Mouse (Mus musculus): ENCODE measurements around the gene Tiam1. TPM values are rescaled to one million over a fixed set of nuclear protein-coding genes. Genes with fewer than 3 reads are reported as not detected.

Gene Tiam1
- total RNA-seq, 2 experiments from 2014 or later: 6.4 to 7.1 TPM

DNA sequence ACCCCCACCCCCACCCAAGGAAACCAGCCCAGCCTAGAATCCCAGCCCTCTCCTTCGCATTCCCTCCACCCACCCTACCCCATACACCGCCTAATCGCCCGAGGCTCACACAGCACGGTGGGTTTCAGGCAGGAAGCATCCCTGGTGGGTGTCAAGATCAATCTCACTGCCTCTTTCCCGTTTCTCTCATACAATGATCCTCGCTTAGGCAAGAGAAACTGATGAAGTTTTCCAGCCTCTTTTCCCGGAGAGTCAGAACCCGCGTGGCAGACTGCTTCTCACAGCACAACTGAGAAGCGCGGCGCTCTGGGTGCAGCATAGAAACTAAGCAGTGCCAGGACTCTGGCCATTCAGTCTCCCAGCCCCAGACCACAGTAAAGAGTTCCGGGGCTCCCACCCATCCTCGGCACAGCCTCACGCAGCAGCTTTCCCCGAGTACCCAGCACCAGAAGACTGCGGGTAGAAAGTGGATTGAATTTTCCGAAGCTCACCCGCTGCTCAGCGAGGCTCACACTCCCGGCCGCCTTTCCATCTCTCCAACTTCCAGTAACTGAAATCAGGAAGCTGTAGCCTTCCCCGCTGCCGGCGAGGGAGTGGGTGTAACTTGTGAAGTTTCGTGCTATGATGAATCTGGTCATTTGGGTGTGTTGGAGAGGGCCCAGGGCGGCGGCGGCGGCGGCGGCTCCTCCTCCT, 183.2 kb downstream of the Tiam1 start:
- no peak for TF ChIP-seq CTCF (IDR thresholded peaks at IDR 0.05)
- Histone ChIP-seq H3K27ac (peak overlapping the region; percentile 63), H3K4me3 (peak overlapping the region; percentile 70)
- intact Hi-C loops (cut with DNase I): no loop called here
- peak; percentile 77 for DNase-seq

DNA sequence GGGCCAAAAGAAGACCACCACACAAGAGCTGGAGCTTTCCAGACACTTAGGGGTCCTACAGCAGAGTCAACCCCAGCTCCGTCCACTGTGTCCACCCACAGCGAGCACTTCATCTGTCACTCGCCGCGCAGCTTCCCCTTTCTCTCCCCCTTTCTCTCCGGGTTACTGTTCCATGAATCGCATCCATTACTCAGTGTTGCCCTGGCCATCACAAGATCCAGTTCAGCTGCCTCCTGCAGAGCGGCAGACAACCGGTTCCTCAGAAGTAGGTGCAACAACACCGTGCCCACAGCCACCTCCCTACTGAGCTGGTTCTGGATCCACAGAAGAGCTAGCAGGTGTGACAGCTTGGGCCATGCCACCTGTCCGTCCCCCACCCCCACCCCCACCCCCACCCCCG, 184.6 kb downstream of the Tiam1 start:
- DNase-seq: no peak
- intact Hi-C loops (cut with DNase I): no loop called here
- Histone ChIP-seq H3K27ac (no peak overlapping the region), H3K4me3 (peak overlapping the region; percentile 15; the same call in 1 of the 2 replicates)
- TF ChIP-seq CTCF (IDR thresholded peaks at IDR 0.05): no peak

DNA sequence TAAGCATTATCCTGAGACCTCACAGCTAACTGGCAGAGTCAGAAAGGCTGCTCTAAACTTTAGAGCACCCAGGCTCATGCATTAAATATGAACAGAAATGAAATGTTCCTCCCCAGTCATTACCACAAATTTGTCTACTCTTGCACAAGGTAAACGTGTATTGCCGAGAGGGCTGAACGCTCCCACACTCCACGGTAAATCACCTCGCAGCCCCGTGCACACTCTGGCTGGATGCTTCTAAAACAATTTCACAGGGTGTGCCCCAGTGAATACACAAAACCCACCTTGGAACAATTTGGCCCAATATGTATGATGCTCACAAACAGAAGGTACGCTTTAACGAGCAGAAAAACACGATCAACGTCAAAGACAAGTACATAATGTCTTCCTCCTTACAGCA, 185.5 kb downstream of the Tiam1 start:
- Histone ChIP-seq H3K4me3 (no peak overlapping the region), H3K27ac (no peak overlapping the region)
- intact Hi-C loops (cut with DNase I): no loop called here
- DNase-seq: no peak
- TF ChIP-seq CTCF (IDR thresholded peaks at IDR 0.05): no peak

DNA sequence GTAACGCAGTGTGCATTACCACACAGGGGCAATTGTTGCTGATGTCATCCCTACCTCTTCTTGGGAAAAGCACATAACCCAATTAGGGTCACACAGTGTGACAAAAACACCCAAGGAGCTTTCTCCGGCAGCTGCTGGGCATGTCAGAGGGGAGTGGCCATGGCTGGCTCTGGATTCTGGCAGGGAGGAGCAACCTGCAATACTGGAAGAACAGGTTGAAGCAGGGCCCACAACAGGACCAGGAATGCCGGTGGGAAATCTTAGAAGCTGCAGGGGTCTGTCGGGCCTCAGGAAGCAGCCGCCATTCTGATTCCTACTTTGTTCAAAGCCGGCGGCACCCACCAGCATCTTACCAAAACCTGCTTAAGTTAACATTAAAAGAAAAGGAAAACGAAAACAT, 189.0 kb downstream of the Tiam1 start:
- no peak for DNase-seq
- no peak overlapping the region for H3K4me3 ChIP-seq
- intact Hi-C loops (cut with DNase I): no loop called here
- TF ChIP-seq CTCF (IDR thresholded peaks at IDR 0.05): no peak
- no peak overlapping the region for H3K27ac ChIP-seq

DNA sequence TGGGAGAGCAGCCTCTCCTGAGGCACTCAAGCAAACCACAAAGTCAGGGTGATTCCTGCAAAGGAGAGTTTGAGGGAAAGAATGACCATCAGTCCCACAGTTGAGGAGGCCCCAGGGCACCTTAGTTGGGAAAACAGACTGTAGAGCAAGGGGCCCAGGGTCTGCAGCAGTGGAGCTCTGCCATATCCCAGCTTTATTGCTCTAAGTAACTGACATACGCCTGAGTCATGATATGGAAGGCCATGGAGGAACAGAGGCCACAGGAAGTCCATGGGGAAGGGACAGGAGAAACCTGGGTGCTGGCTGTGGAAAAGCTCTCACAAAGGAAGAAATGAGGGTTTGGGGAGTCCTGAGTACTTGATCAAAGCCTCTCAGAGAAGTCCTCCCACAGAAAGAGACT, 189.5 kb downstream of the Tiam1 start:
- TF ChIP-seq CTCF (IDR thresholded peaks at IDR 0.05): no peak
- DNase-seq: no peak
- Histone ChIP-seq H3K4me3 (no peak overlapping the region), H3K27ac (no peak overlapping the region)
- intact Hi-C loops (cut with DNase I): no loop called here

DNA sequence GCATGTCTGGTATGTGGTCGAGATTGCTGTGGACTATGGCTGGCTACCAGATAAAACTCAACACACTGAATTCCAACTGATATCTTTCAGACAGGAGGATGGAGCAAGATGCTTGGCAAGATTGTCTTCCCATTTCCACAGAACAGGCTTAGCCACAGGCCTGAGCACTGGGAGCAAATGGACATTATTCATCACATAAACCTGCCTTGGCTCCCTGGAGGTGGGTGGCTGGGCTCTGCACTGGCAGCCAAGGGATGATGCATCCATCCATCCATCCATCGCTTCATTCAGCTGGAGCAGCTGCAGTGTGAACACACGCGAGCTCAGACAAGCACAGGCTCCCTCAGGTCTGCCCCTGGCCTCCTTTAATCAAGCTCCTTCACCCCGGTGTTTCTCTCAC, 190.7 kb downstream of the Tiam1 start:
- DNase-seq: no peak
- no peak overlapping the region for H3K27ac ChIP-seq
- H3K4me3 ChIP-seq: no peak overlapping the region
- intact Hi-C loops (cut with DNase I): no loop called here
- TF ChIP-seq CTCF (IDR thresholded peaks at IDR 0.05): no peak

DNA sequence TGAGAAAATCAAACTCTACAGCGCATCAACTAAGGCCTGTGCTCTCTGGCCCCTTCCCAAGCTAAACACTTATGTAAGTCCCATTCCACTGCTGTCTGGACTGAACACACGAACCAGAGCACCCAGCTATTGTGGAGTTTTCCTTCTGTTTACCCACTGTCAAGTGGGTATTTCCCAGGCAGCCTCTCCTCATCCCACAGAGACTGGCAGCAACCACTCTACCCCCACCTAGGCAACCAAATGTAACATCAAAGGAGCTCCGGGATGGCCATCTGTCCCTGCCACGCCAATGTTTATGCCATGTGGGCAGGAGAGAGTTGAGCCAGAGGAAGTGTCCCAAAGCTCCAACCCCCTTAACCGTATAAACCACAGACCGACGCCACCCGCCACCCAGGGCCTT, 192.8 kb downstream of the Tiam1 start:
- no peak for DNase-seq
- no peak for TF ChIP-seq CTCF (IDR thresholded peaks at IDR 0.05)
- intact Hi-C loops (cut with DNase I): no loop called here
- Histone ChIP-seq H3K4me3 (no peak overlapping the region), H3K27ac (no peak overlapping the region)

DNA sequence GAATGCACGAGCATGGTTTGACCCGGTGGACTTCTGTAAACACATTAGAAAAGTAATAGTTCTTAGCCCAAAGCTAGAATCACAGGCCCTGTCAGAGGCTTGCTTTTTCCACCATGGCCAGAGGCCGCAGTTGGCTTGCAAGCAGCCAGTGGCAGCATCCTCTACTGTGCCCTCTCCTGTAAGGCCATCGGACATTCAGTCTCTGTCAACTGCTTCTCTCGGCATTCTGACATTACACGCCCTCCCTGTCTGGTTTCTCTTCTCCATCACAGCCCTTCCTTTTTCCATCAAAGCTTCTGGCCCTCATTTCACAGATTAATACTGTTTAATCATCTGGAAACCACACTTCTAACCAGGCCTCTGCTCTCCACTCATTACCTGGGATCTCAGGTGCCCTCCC, 193.3 kb downstream of the Tiam1 start:
- intact Hi-C loops (cut with DNase I): no loop called here
- Histone ChIP-seq H3K27ac (no peak overlapping the region), H3K4me3 (no peak overlapping the region)
- DNase-seq: no peak
- no peak for TF ChIP-seq CTCF (IDR thresholded peaks at IDR 0.05)

DNA sequence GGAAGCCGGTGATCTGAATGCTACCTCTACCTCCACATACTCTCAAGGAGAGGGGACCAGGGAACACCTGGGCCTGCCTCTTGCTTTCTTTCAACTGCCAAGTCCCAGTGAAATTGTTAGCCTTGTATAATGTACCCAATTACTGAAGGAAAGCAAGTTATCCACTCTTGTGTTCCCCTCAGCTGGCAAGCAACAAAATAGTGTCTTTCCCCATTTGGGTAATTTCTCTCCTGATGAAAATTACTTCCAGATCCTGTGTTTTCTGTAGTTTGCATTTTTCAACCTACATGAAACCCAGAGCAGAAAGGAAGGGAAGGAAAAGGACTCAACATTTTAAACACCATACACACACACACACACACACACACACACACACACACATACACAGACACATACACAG, 195.5 kb downstream of the Tiam1 start:
- no peak for DNase-seq
- Histone ChIP-seq H3K27ac (no peak overlapping the region), H3K4me3 (no peak overlapping the region)
- TF ChIP-seq CTCF (IDR thresholded peaks at IDR 0.05): no peak
- intact Hi-C loops (cut with DNase I): loop anchor here (5.0 kb wide), 1 partner anchor 219 kb away; no protein-coding TSS in a partner anchor

DNA sequence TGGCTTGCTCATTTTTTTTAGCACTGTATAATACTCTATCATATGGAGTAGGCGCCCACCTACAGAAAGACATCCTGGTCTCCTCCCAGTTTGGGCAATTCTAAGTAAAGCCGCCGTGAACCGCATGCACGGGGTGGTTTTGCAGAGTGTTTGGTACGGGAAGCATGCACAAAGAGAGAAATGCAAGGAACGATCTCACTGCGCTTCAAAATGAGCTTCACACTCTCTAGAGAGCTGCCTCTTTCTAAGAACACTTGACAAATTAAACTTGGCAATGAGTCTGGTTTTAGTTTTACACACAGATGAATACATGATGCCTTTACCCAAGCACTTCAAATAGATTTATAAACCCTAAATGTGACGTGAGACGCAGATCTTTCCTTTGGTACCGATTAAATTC, 196.8 kb downstream of the Tiam1 start:
- H3K27ac ChIP-seq: no peak overlapping the region
- intact Hi-C loops (cut with DNase I): loop anchor here (5.0 kb wide), 1 partner anchor 220 kb away; no protein-coding TSS in a partner anchor
- no peak for DNase-seq
- TF ChIP-seq CTCF (IDR thresholded peaks at IDR 0.05): no peak
- H3K4me3 ChIP-seq: no peak overlapping the region

DNA sequence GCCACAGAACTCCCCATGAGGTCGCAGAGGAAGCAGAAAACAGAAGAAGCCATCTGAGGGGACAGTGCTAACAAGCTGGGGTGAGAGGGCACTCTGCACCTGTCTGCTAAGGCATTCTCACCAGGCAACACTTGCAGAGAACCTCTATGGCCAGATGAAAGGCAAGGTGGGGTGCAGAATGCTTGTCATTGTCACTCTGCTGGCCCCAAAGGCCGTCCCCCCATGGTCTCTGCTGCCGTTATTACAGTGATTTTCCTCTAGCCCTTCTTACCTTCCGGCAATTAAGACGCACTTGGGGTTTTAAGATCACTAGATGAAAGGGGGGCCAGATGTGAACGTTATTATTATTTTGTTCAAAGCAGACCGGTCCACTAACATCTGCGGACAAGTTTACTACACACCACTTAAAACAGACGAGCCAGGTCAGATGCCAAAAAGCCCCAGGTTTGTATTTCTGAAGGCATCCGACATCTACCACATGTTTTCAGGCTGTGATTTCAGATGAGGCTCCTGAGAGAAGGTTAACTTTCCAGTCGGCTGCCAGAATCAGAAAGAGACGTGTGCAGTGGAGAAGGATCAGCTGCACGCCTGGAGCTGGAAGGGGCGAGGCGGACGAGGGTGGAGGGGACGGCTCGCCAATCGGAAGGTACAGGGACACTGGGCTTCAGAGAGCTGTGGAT, 198.8 kb downstream of the Tiam1 start:
- no peak for TF ChIP-seq CTCF (IDR thresholded peaks at IDR 0.05)
- DNase-seq: no peak
- Histone ChIP-seq H3K4me3 (no peak overlapping the region), H3K27ac (no peak overlapping the region)
- intact Hi-C loops (cut with DNase I): loop anchor here (5.0 kb wide), 1 partner anchor 223 kb away; no protein-coding TSS in a partner anchor

DNA sequence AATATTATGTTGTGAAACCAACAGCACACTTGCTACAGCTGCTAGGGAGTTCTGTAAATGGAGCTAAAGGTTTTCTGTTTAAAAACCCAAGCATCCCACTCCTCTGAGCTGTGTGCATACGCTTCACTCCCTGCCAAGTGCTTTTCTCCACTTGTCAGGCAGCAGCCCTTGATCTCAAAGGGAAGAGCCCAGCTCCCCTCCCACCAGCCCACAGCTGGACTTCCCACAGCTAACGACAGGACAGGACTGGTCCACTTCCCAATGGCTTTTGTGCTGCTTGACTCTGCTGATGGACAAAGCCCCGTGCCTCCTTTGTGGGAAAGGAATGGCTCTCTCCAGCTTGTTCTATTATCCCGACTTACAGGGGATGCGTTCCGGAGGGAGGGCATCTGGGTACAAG, 199.5 kb downstream of the Tiam1 start:
- TF ChIP-seq CTCF (IDR thresholded peaks at IDR 0.05): no peak
- Histone ChIP-seq H3K27ac (no peak overlapping the region), H3K4me3 (no peak overlapping the region)
- intact Hi-C loops (cut with DNase I): no loop called here
- DNase-seq: no peak

DNA sequence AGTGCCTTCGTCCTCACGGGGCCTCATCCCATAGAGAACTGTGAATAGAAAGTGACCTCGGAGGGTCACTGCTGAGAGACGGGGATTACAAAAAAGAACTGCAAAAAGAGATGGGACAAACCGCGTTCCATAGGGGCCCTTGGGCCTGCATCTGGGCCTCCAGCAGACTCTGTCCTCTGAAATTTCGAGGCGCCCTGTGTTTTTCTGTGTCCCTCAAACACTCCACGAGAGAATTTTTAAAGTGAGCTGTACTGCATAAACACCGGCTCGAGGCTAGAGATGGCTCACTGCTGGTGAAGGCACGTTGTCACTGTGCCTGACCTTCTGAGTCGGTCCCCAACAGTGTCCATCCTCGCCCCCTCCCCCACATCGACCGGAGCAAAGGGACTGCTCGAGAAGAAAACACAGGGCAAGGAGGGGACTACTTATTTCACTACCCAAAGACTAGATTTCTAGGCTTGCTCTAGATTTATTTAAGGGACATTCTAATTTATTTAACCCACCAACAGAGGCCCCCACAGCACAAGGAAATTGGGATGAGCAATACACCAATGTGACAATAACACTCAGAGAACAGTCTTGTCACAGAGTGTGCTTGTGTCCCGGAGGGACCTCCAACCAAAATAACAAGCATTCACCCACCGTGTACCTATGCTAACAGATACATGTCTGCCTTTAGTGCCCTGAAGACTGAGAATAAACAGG, 200.2 kb downstream of the Tiam1 start:
- no peak for DNase-seq
- H3K4me3 ChIP-seq: no peak overlapping the region
- intact Hi-C loops (cut with DNase I): no loop called here
- no peak overlapping the region for H3K27ac ChIP-seq
- peak; percentile 31; the same call in 1 of the 2 replicates for TF ChIP-seq CTCF (IDR thresholded peaks at IDR 0.05)

All from gastrocnemius, adult 2 months (tissue).